Mouse (Mus musculus) hindbrain, embryonic 16.5 days (tissue): ENCODE data around the gene Tmprss9. TPM values are rescaled to one million over a fixed set of nuclear protein-coding genes. Genes with fewer than 3 reads are reported as not detected.

ENCODE experiments used
- ATAC-seq: fragments of 200-750 bp; cut with Nextera tagmentation; 2 replicates; pipeline ENCODE4 v1.8.0; 2017; ENCODE audit warnings: moderate TSS enrichment, moderate library complexity
- H3K27ac ChIP-seq: fragments of 300-500 bp; sonication (generic); 2 replicates; pipeline ENCODE4 v1.5.1; 2014; ENCODE audit warnings: low read depth, mild to moderate bottlenecking, control low read depth, low read length, moderate library complexity
- H3K27me3 ChIP-seq: fragments of 300-500 bp; sonication (generic); replicated peaks from 2 replicates; pipeline ENCODE4 v1.6.1; 2014; ENCODE audit warnings: low read length; ENCODE audit not compliant: control insufficient read depth, insufficient read depth
- H3K36me3 ChIP-seq: fragments of 300-500 bp; sonication (generic); 2 replicates; pipeline ENCODE4 v1.6.1; 2014; ENCODE audit warnings: mild to moderate bottlenecking, low read length, moderate library complexity, mixed read lengths; ENCODE audit not compliant: control insufficient read depth, insufficient read depth
- H3K4me1 ChIP-seq: fragments of 300-500 bp; sonication (generic); 2 replicates; pipeline ENCODE4 v1.6.1; 2014; ENCODE audit warnings: low read depth, low read length; ENCODE audit not compliant: control insufficient read depth, insufficient read depth
- H3K4me2 ChIP-seq: fragments of 300-500 bp; sonication (generic); 2 replicates; pipeline ENCODE4 v1.6.1; 2014; ENCODE audit warnings: mild to moderate bottlenecking, low read length, control low read depth, moderate library complexity
- H3K4me3 ChIP-seq: fragments of 300-500 bp; sonication (generic); 2 replicates; pipeline ENCODE4 v1.5.1; 2014; ENCODE audit warnings: mild to moderate bottlenecking, low read length, control low read depth, moderate library complexity
- H3K9ac ChIP-seq: fragments of 300-500 bp; sonication (generic); 2 replicates; pipeline ENCODE4 v1.6.1; 2014; ENCODE audit warnings: low read depth, mild to moderate bottlenecking, control low read depth, low read length, moderate library complexity
- H3K9me3 ChIP-seq: fragments of 300-500 bp; sonication (generic); 2 replicates; pipeline ENCODE4 v1.6.1; 2014; ENCODE audit warnings: mild to moderate bottlenecking, low read length, moderate library complexity; ENCODE audit not compliant: control insufficient read depth
- WGBS: fragments of 180-500 bp; shearing (Covaris S2); extraction: QIAGEN DNeasy Blood & Tissue Kit; methylation state at CpG from one replicate; pipeline ENCODE4 v1.1.7; 2014; 5-methylcytosine and 5-hydroxymethylcytosine counted together
- polyA plus RNA-seq: library from polyadenylated mRNA; unstranded; fragments of >200 nt; fragmentation: Nextera tagmentation; extraction: Ambion mirVana; gene quantifications from 2 replicates; pipeline ENCODE4 v1.2.1, GENCODE M21; 2015

The Tmprss9 gene
- polyA plus RNA-seq, 1 experiment from 2014 or later, result 0.13 TPM

DNA sequence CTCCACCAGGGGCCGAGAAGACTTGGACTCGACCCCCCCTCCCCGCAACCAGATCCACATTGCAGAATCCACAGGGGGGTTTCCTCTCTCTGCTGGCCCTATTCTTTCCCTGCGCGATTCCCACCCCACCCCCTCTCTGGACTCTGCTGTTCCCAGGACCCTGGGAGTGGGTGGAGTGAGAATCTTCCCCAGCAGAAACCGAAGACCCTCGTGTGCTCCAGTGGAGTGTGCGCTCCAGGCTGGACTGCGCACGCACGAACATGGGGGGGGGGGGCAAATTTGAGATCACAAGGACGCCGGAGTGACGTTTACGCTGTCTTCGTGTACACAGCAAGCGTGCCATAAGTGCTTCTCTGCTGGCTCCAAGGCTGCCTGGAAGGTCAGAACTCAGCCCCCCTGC lies 64.0 kb downstream of the Tmprss9 start:
- H3K36me3 ChIP-seq, result no peaks in the 10 kb centered on the region
- peaks cover 69% of the 10 kb centered on the region for H3K4me1 ChIP-seq
- peak overlapping the region; percentile 25 for H3K4me3 ChIP-seq
- H3K9me3 ChIP-seq, result no peaks in the 10 kb centered on the region
- H3K27ac ChIP-seq, result peak overlapping the region; percentile 46
- H3K9ac ChIP-seq, result peak overlapping the region; percentile 52
- H3K27me3 ChIP-seq, result peaks cover 21% of the 10 kb centered on the region
- peak overlapping the region; percentile 58 for H3K4me2 ChIP-seq
- WGBS, result 3% methylated on average over 17 of the region's 17 CpGs
- ATAC-seq, result no peak

DNA sequence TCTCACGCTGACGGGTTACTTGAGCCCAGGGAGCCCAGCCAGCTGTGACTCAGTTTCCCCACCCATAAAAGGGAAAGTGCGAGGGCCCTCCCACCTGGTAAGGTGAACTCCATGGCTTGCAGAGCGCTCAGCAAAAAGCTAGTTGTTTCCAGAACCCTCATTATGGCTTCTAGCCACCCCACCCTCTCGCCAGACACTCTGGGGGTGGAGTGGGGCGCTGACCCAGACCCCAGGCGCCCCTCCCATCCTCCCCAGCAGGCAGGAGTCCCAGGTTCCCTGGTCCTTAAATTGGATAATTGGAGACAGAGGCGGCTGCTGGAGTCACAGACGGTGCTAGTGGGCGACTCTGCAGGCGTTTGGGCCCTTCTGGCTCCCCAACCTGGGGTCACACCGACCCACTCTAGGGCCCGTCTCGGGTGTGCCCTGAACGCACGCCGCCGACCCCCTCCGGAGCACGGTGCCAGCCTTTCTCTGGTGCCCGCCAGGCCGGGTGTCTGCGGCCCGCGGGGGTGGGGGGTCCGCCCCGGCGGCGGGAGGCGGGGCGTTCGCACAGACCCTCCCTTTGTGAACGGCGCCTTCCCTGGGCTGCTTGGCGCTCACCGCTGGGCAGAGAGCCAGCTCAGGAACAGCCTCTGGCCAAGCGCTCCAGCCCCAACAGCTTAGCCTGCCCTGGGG lies 64.6 kb downstream of the Tmprss9 start:
- Histone ChIP-seq H3K9ac (peak overlapping the region; percentile 52), H3K9me3 (no peaks in the 10 kb centered on the region), H3K27me3 (peaks cover 21% of the 10 kb centered on the region), H3K4me3 (peak overlapping the region; percentile 25), H3K4me2 (peak overlapping the region; percentile 58), H3K27ac (peak overlapping the region; percentile 62), H3K36me3 (no peaks in the 10 kb centered on the region), H3K4me1 (peaks cover 63% of the 10 kb centered on the region)
- whole genome bisulfite sequencing, result 2% methylated on average over 35 of the region's 37 CpGs
- ATAC-seq, result peak; percentile 40

DNA sequence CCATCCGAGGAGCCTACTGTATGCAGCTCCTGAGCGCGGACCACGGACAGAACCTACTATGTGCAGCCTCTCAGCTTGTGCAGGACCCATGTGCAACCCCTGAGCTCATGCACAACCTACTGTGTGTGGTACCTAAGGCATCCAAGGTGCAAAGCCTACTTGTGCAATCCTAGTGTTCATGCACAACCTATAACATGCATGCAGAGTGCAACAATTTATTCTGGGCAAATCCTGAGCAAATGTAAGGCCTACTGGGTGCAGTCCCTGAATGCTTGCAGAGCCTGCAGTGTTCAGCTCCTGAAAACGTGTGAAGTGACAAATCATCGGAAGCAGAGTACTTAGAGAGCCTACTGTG lies 65.1 kb downstream of the Tmprss9 start:
- no peaks in the 10 kb centered on the region for H3K9me3 ChIP-seq
- H3K27me3 ChIP-seq, result peaks cover 19% of the 10 kb centered on the region
- no peaks in the 10 kb centered on the region for H3K36me3 ChIP-seq
- peak overlapping the region; percentile 52; the same call in 1 of the 2 replicates for H3K9ac ChIP-seq
- 17% methylated on average over 6 of the region's 6 CpGs for WGBS
- H3K4me2 ChIP-seq, result peak overlapping the region; percentile 58
- ATAC-seq, result no peak
- no peak overlapping the region; the same call in 1 of the 2 replicates for H3K27ac ChIP-seq
- peaks cover 58% of the 10 kb centered on the region for H3K4me1 ChIP-seq
- H3K4me3 ChIP-seq, result no peak overlapping the region

DNA sequence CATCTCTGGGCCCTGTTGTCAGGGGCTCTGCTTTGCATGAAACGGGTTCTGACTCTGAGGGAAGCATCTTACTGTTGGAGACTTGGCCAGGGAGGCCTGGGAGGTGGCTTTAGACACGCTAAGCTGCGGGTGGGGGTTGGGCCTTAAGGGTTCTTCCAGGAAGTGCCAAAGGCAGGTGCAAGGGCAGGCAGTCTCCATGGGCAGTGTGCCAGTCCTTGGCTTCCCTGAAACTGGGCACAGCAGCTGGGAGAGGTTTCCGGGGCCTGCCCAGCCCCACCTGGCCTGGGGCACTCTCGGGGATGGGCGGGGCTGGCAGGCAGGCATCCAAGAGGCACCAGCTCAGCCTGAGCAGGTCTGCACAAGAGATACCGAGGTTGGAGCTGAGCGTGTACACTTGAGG lies 66.0 kb downstream of the Tmprss9 start:
- ATAC-seq, result no peak
- Histone ChIP-seq H3K4me3 (no peak overlapping the region), H3K9me3 (no peaks in the 10 kb centered on the region), H3K36me3 (no peaks in the 10 kb centered on the region), H3K9ac (0 out of 2 replicates have a peak overlapping the region, but pooled peaks have one; percentile 21), H3K27ac (no peak overlapping the region; the same call in 1 of the 2 replicates), H3K4me2 (no peak overlapping the region), H3K4me1 (peaks cover 49% of the 10 kb centered on the region), H3K27me3 (peaks cover 15% of the 10 kb centered on the region)
- WGBS, result 18% methylated on average over 8 of the region's 8 CpGs

DNA sequence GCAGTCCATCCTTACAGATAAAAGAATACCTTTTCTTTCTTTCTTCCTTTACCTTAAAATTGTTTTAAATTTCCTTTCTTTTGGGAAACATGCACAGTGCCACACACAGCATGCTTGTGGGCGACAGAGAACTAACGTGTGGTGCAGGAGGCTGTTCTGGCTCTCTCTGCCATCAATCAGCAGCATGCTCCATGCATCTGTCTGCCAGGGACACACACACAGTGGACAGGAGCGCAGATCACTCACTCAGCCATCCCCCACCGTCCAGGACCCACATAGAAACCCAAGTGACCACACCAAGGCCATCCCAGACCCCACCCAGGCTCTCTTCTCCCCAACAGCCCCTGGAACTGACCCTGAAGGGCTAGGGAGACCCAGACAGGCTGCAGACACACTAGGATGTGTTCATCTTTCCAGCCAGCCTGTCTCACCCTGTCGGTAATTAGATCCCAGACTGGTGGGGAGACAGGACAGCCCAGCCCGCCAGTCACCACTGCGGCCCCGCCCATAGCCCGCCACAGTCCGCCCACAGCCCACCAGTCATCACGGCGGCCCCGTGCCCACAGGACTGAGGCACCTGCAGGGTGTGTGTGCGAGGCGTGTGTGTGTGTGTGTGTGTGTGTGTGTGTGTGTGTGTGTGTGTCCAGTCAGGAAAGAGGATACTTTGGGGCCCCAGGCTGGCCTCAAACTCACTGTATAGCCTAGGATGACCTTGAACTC lies 67.3 kb downstream of the Tmprss9 start:
- H3K4me1 ChIP-seq, result peaks cover 39% of the 10 kb centered on the region

DNA sequence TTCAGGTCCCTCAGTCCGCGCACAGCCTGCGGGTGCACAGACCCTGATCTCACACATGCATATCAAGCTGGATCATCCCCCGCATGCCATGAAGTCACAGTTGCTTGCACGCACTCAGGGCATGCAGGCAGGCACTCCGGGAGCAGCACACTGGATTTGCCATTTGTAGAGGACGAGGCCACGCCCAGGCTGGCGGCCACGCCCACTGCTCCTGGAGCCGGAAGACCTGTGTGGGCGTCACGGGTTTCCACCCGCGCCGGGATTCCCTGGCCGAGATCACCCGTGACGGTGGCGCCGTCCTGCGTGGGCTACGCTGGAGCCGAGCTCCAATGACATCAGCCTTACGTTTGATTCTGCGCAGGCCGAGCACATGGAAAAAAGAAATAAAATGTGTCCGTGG lies 68.0 kb downstream of the Tmprss9 start:
- H3K36me3 ChIP-seq, result no peaks in the 10 kb centered on the region
- peaks cover 39% of the 10 kb centered on the region for H3K4me1 ChIP-seq
- 3% methylated on average over 28 of the region's 28 CpGs for WGBS
- H3K27me3 ChIP-seq, result peaks cover 6% of the 10 kb centered on the region
- peak overlapping the region; percentile 66 for H3K4me2 ChIP-seq
- ATAC-seq, result peak; percentile 65
- peak overlapping the region; percentile 35 for H3K4me3 ChIP-seq
- H3K9me3 ChIP-seq, result no peaks in the 10 kb centered on the region
- peak overlapping the region; percentile 73 for H3K27ac ChIP-seq
- H3K9ac ChIP-seq, result peak overlapping the region; percentile 49

More for the DNA sequence above, 67.3 kb downstream of the Tmprss9 start:
- WGBS, result 9% methylated on average over 15 of the region's 15 CpGs
- peak; percentile 27 for ATAC-seq
- Histone ChIP-seq H3K4me2 (peak overlapping the region; percentile 66), H3K36me3 (no peaks in the 10 kb centered on the region), H3K9me3 (no peaks in the 10 kb centered on the region), H3K27me3 (peaks cover 10% of the 10 kb centered on the region), H3K9ac (peak overlapping the region; percentile 49), H3K4me3 (peak overlapping the region; percentile 35), H3K27ac (peak overlapping the region; percentile 73)

DNA sequence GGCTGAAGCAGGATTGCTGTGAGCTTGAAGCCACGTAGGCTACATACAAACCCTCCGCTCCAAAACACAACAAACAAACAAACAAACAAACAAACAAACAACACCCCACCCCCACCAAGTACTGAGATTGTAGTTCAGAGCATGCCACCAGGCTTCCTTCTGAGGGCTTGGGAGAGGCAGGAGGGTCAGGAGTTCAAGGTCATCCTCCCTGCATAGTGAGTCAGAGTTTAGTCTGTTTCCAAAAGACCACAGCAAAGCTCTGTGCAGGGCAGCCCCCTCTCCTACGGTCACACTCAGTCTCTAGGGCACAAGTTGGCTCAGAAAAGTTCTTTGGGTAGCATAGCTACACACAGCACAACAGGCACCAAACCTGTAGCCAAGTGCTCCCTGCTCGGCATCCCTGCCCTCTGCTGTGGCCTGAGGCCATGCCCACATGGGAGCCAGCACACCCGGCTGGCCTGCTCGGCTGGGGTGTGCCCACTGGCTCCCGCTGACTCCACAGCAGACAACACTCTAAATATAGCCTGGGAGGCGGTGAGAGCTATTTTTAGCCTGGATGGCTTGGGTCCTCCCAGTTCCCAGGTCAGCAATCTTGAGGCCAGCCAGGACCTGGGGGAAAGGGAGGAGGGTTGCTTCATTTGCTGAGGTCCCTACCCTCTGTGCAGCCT lies 68.8 kb downstream of the Tmprss9 start:
- ATAC-seq, result no peak
- H3K36me3 ChIP-seq, result no peaks in the 10 kb centered on the region
- peaks cover 4% of the 10 kb centered on the region; the same call in 1 of the 2 replicates for H3K27me3 ChIP-seq
- H3K9me3 ChIP-seq, result no peaks in the 10 kb centered on the region
- WGBS, result 33% methylated on average over 8 of the region's 8 CpGs
- H3K4me2 ChIP-seq, result peak overlapping the region; percentile 66
- H3K4me1 ChIP-seq, result peaks cover 38% of the 10 kb centered on the region
- peak overlapping the region; percentile 35 for H3K4me3 ChIP-seq
- peak overlapping the region; percentile 49; the same call in 1 of the 2 replicates for H3K9ac ChIP-seq
- peak overlapping the region; percentile 52 for H3K27ac ChIP-seq

DNA sequence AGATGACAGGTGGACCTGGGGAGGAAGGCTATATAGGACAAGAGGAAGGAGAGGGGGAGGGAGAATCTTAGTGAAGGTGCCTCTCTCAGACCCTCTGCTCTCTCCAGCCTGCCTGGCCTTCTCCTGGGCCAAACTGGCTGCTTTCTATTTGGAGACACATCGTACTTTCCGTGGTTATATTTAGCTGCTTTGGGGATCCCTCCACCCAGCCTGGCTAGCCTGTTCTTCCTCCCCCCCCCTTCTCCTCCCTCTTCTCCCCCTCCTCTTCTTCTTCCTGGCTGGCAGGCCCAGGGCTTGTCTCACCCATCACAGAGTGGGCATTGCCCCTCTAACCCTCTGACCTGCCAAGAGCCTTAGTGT lies 69.3 kb downstream of the Tmprss9 start:
- no peak overlapping the region for H3K9ac ChIP-seq
- H3K36me3 ChIP-seq, result no peaks in the 10 kb centered on the region
- no peak overlapping the region for H3K27ac ChIP-seq
- WGBS, result 72% methylated on average over 2 of the region's 2 CpGs
- H3K4me1 ChIP-seq, result peaks cover 33% of the 10 kb centered on the region
- no peak for ATAC-seq
- no peak overlapping the region for H3K4me3 ChIP-seq
- no peaks in the 10 kb centered on the region for H3K9me3 ChIP-seq
- H3K27me3 ChIP-seq, result peaks cover 4% of the 10 kb centered on the region; the same call in 1 of the 2 replicates
- no peak overlapping the region for H3K4me2 ChIP-seq

DNA sequence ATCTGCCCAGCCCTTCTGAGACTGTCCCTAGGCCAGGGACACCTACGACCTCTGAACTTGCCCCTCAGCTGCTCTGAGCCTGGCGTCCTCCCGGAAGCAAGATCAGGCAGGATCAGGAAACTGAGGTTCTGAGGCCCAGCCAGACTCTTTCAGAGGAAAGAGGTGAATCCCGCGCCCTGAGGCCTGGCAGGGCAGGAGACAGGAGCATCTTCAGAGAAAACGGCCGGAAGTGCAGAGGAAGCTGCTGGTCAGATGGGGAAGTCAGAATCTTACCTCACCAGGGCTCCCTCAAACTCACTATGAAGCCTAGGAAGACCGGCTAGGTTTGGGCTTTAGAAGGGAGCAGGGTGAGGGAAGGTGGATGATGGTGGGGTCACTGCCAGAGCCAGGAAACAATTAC lies 71.3 kb downstream of the Tmprss9 start:
- Histone ChIP-seq H3K27me3 (peaks cover 2% of the 10 kb centered on the region; the same call in 1 of the 2 replicates), H3K4me2 (no peak overlapping the region), H3K9me3 (no peaks in the 10 kb centered on the region), H3K9ac (no peak overlapping the region), H3K27ac (no peak overlapping the region), H3K4me1 (peaks cover 18% of the 10 kb centered on the region), H3K36me3 (no peaks in the 10 kb centered on the region), H3K4me3 (no peak overlapping the region)
- 72% methylated on average over 8 of the region's 8 CpGs for WGBS
- no peak for ATAC-seq
